Mouse (Mus musculus): ENCODE data around the gene Pbx3.

GRCm38 (mm10) chr2:34256000-34256553 is 116.9 kb downstream of the Pbx3 start:
- TF ChIP-seq POLR2A (IDR thresholded peaks at IDR 0.05; ENCODE audit: borderline replicate concordance, extremely low read depth, insufficient read depth, insufficient read length, poor library complexity, severe bottlenecking), result no peak
- TF ChIP-seq CTCF (IDR thresholded peaks at IDR 0.05; ENCODE audit: borderline replicate concordance, extremely low read depth, insufficient read depth, insufficient read length), result no peak

Measured in brain, embryonic 14.5 days (tissue).